Mouse (Mus musculus) cerebellum, postnatal 14 days (tissue): ENCODE measurements around the gene Snca.
"Not testable (repeated sequence)": the region's sequence is repeated elsewhere in the genome, so short reads cannot be mapped to it uniquely, and the experiment has no call there.

Experiments
- DNase-seq, 2 experiments: peaks; one replicate each; pipeline ENCODE4 v3.0.0; 2021; ENCODE audit warnings: mixed read lengths in 2 of 2

The Snca gene

DNA sequence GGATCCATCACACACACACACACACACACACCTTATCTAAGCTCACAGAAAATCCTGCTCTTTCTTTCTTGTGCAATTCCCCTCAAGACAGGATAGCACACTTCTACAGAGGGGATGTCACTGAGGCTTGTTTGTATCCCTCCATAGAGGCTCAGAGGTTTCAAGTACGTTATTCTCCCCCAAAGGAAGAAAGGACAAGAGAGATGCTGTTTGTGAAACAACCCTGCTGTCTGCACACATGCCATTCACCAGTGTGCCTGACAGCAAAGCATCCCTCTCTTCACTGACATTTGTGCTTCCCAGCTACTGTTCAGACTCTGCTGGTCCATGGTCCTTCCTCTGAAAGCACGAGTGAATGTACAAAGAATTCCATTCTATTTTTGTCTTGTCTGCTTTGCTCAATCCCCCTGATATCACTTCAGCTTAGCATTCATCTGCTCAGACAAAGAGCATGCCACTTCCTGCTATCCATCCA, 119.6 kb downstream of the Snca start:
- DNase-seq = peak in 1 of 2 experiments; percentile 22

DNA sequence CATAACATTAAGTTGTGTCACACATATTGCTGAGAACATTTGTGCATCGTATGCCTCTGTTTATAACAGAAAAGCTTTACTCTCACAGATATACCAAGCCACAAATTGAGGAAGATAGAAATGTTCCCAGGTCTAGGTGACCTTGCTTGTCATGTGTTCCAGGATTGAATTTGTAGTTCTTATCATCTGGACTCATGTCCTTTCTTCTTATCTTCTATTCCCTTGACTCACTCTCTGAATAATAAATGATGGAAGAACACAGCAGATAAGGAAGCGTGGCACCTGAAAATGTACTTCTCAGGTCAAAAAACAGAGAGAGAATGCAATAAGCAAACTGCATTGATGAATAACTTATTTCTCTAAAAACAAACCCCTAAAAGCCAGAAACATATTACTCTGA, 131.6 kb downstream of the Snca start:
- no peak for DNase-seq

- DNase-seq = not testable (repeated sequence)
Observed at GRCm38 (mm10) chr6:60687048-60687447, 142.6 kb downstream of the Snca start.

DNA sequence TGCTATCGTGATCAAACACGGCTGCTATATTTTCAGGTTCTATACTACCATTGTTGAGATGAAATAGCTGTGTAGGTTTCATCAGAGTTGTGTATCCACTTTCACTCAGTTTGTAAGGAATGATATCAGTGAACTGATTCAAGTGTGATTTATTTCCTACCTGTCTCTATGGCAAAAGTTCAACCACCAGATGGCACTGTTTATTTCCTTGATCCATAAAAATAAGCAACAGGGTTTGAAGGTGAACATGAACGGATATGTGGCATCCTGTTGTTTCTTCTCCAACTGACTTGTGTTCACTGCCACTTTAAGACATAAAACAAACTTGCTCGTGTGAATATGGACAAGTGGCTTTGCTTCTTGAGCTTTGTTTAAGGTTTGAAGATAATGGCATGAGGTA, 147.4 kb downstream of the Snca start:
- peak; percentile 78 to 83 for DNase-seq
